Mouse (Mus musculus): ENCODE results near the gene Lef1.

Lef1 gene

DNA sequence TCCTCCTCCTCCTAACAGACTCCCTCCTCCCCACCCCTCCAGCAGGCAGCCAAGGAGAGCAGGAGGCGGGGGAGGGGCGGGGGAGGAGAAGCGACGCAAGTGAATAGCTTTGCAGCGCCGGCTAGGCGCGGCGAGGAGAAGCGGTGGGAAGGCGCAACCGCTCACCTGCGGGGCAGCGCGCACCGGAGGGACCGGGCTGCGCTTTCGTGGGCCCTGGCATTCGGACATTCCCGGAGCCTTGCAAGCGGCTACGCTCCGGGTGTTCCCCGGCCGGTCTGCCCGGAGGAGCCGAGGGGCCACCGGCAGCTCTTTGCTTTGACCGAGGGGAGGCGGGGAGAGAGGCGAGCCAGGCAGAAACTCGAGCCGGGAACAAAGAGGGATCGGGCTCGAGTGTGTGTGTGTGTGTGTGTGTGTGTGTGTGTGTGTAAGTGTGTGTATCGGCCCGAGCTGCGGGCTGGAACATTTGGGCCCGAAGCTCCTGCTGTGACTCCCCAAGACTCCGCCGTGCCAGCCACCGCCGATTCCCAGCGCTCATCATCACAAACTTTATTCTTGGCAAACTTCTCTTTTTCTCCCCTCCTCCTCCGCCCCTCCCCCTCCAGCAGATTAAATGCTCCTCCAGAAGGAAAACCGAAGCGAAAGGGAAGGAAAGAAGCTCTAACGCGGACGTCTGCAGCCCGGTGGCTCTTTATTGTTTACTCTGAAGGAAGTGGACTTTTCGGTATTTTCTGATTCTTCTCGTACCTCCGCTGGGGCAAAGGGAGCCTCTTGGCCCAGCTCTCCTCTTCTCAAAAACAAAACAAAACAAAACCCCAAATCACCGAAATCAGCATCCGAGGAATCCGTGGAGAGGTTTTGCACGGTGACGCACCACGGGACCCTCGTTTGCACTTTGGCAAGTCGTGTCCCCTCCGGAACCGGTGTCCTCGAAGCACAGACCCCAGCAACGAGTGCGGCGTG is at the start of gene Lef1:
TSS of gene Lef1 (plus strand) at position 281 of the 960 bp plus-strand sequence.
- DNase-seq, result no peak

DNA sequence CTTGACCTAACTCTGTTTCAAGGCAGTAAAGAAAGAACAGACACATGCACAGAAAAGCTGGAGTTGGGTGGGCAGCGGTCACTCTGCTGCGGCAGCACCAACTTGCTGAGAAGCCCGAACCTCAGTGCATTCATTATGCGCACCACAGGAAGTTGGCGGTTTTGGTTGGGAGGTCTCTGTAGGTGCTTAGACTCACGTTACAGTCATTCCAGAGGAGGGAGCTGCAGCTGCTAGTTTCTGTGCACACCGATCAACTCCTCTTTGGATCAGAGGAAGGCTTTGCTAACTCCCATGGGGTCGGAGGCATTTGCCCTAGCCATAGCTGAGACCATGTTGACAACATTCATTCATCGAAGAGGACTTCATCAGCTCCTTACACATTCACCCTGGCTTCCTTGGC is 45.3 kb upstream of the Lef1 start:
- DNase-seq, result no peak

DNA sequence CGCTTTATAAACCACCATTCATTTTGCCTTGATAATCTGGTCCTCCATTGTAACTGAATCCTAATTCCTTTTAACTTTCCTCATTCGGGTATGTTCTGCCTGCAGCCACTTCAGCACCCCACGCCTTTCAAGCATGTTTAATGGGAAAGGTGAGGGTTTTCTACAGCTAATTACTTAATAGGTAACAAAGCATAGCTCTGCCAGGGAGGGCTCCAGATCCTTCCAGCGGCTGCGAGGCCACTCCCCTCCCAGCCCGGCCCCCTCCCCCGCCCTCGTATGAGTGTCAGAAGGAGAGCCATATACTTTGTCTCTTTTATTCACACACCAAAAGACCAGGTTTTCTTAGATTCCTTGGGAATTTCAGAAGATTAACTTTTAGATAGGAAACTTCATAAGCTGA is 44.1 kb upstream of the Lef1 start:
- peak in 1 of 2 experiments; percentile 5 for DNase-seq

DNA sequence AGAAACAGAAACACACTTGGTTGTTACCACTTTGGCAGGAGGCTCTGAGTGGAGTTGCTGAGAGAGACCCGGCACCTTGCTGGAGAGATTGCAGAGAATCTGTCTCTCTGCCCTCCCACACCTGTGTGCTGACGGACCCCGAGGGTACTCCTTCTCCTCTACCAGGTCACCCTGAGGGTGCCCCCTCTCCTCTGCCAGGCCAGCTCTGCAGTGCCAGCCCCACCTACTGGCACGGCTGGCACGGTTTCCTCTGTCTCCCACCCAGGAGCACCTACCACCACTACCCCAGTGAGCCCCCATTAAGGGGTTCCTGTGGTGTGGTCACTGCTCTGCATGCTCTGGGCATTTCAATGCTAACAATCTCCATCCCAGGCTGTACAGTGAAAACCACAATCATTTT is 42.3 kb upstream of the Lef1 start:
- DNase-seq, result no peak

- no peak for DNase-seq
Observed at GRCm38 (mm10) chr3:131070210-131070609, 40.1 kb upstream of the Lef1 start.

DNA sequence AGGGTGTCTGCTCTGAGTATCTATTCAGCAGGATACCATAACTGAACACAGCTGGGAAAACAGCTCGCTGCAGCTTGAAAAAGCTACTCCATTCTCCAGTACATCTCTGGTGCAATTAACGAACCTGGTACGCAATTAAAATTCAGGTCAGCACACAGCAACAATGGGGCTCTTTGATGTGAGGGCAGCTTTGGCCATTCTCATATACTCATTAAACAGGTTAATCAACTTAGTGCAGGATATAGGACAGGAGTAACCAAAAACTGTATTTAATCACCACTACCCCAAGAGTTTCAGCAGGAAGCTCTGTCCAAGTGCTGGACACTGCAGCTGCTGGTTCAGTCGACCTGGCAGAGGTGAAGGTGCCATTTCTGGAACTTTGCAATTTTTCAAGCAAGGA is 37.6 kb upstream of the Lef1 start:
- DNase-seq, result no peak

DNA sequence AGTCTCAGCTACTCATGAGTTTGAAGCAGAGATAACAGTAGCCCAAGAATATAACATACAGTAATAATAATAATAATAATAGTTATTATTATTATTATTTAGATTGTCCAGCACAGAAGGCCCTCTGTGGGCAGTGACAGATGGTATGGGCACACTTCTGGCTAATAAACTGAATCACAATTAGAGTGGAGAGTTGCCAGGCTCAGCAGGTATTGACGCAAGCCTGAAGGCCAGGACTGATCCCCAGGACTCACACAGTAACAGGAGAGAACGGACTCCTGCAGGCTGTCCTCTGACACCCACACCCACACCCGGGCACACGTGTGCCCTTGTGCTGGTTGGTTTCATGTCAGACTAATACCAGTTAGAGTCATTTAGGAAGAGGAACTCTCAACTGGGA is 36.3 kb upstream of the Lef1 start:
- DNase-seq, result no peak

DNA sequence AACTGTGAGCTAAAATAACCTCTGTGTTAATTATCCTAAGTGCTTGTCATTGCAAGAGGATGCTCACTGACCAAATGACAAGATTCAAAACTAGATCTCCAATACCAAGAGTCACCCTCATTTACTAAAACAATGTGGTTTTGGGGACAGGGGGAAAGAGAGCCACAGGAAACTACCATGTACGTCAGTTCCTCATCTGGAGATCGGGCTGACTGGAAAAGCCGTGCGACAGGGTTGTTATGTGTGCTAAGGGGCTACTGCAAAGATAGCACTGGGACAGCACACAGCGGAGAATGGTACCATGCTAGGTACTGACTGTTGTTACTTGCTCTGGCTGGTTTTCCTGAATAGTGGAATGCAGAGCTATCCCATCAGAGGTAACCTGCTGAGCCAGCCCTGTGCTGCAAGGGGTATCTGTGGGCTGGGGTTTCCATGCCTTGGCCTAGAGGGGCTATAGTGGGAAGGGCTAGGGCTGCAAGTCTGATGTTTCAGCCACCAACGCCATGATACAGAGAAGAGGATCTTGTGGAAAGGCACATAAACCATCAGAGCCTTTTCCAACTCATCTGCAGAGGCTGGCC is 32.1 kb upstream of the Lef1 start:
- no peak for DNase-seq

DNA sequence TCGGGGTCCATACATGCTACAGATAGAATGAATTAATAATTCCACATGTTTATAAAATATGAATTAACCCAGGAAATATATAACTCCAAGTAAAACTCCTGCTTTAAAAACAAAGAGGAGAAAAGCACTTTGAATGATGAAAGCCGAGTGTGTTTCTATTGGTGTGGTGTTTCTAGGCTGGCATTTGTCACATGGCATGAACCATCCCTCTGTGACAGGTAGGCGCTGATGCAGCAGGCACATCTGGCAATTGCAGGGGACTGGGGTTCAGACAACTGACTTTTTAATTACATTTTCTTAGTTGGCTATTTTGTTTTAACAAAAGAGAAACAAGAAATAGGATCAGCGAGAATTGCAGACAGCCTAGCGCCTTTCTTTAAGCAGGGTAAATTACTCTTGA is 31.6 kb upstream of the Lef1 start:
- no peak for DNase-seq

DNA sequence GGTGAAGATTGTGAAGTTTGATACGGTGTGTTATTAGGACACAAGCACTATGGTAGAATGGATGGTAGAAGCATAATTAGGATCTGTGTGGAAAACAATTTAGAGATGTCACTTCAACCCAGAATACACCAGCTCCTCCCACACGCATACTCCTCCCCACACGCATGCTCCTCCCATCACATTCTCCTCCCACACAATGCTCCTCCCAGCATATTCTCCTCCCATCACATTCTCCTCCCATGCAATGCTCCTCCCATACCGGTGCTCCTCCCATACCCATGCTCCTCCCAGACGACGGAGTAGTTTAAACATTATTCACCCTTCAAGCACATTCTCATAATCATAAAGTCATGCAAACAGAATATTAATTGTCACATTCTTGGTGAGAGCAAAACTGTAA is 26.5 kb upstream of the Lef1 start:
- no peak for DNase-seq

DNA sequence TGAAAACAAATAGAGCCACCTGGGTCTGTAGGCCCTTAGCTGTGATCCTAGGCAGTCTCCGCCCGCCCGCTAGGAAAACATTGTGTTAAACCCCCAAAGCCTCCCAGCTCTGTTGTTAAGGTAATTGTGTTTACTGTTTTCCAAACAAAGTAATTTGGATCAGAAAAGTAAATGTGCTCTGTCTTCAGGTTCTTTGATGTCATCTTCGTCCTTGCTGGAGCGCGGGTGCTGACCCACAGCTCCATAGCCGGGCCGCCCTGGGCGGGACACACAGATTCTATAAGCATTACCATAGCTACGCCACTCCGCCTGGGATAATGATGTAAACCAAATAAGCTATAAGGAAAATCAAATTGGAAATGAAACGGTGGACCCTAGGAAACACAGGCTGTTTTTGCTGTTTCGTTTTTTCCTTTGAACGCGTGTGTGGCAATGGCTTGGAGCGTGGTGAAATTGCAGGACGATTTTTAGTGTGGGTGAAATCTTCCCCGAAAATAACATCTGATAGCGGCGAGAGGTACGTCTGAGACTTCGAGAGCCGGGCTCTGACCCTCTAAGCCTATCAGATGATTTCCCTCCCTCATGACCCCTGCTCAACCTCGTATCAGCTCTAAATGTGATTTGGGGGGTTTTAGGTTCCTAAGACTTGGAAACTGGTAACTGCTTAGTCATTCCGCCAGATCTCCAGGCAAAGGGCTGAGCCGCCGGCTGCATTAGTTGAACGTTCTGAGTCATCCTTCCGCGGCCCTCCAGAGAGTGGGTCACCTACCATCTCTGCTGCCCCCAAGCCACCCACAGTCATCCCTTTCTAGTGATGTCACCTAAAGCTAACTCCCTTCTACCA is 25.3 kb upstream of the Lef1 start:
- DNase-seq, result no peak

- no peak for DNase-seq
Observed at GRCm38 (mm10) chr3:131085978-131086377, 24.3 kb upstream of the Lef1 start.

- no peak for DNase-seq
Observed at GRCm38 (mm10) chr3:131089721-131090120, 20.6 kb upstream of the Lef1 start.

DNA sequence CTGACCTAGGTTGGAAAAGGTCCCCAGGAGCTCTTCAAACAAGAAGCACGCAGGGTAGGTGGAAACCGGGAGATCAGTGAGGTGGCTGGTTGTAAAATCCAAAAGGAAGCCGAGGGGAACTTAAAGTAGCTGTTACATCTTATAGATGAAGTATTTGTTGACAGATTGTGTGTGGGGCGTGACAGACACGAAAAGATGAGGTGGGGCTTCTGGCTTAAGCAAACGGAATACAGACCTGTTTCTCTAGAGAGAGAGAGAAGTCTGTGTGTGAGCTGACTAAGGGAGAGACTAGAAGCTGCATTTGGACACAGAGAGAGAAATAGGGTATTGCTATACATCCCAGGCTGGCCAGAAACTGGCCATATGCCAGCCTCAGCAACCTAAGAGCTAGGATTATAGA is 18.2 kb upstream of the Lef1 start:
- no peak for DNase-seq

GRCm38 (mm10) chr3:131093736-131094135 is 16.5 kb upstream of the Lef1 start:
- DNase-seq, result no peak

DNA sequence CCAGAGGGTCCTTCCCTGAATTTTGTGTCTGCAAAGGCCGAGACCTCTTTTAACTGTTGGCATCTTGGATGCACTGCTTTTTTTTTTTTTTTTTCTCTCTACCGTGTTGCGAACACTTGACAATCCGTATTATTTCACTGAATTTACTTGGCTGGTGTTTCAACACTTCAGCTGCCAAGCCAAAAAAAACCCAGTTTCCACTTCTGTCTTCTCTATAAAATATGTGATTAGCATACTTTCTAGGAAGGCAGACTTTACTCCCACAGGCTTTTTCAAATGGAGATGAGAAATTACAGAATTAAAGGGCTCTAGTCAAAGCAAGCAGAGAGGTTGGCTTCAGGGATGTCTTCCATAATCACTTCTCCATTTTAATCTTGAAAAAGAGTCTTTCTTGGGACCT is 14.2 kb upstream of the Lef1 start:
- no peak for DNase-seq

GRCm38 (mm10) chr3:131102191-131102774 is 8.0 kb upstream of the Lef1 start:
- no peak for DNase-seq

DNA sequence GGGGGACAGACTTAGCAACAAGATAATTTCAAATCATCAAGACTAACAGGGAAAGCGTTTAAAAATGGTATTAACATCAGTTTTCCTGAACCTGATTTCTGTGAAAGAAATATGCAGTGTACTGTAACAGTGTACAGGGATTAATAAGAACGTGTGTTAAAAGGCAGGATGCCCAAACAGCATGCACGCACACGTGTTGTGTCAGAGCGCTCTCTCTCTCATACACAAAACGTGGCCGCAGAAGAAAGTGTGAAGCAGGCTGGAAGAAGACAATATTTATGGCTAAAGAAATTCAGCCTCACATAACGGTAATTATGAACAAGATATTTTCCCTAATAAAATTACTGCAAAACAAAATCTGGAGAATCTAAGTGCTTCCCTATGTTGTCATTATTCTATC is 4.9 kb upstream of the Lef1 start:
- no peak for DNase-seq

DNA sequence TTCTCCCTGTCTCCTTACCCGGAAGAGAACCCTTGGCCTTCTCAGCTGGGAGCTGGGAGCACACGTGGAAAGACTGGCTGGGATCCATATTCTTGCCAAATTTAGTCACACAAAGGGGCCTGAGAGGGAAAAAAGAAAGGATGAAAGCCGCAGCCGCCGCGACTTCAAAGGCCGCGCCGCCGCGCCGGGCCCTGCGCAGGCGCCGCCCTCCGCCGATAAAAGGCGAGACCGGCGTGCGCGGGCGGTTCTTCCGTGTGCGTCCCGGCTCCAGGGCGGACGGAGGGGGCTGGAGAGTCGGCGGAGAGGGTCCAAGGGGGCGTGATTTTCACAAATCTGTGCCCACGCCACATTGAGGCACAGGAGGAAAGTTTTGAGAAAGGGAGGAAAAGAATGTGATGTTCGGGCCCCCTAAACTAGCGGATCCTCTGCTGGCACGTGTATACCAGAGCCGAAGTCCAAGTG is 4.3 kb upstream of the Lef1 start:
- DNase-seq, result no peak

GRCm38 (mm10) chr3:131106451-131107291 is 3.6 kb upstream of the Lef1 start:
- DNase-seq, result no peak

DNA sequence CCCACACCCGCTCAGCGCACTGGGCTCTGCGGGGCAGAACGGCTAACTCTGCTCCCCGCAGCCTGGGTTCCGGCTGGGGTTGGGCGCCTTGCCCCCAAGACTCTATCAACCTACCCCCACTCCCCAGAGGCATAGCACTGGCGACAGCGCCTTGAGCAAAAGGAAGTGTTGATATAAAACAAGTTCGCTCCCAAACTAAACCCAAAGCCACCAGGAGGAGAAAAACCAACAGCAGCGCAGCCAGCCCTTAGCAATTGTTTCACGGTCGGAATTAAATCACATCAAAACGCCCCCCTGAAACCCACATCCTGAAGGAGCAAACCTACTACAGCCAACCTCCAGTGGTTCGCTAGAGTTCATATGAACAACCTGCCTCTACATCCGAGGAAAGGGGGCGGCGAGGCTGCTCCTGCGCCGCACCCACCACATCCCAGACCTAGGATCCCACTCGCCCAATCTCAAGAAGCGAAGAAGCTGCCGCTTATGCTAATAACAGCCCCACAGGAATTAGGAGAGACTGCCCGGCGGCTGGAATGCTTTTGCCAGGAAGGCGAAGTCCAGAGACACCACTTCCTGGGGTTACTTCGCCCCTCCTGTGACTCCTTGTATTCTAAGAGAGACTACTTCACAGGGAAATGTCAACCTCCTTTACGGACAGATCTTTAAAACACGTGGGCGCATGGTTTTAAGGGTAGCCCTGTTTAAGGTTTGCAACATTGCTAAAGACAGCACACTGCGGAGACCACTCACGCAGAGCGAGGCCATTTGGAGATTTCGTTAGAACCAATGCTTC is 2.8 kb upstream of the Lef1 start:
- DNase-seq, result no peak

Measured in kidney, adult 8-10 months (tissue).